Comparison of ENCODE assay signal across 10 mouse cellular contexts in genomic region chr4:81621391-81622137, GRCm38 (mm10).
DNase-seq lines count a peak whose midpoint lies in the region; ATAC-seq lines count a peak whose summit lies in the region.
"Had no signal": no experiment of that assay in that cellular context is flagged by ENCODE, and none has a peak within 500 bp of the region (broad histone marks: within the 10 kb centered on the region; RNA-seq: fewer than 3 reads in every experiment).

No protein-coding gene starts in this region.

- H3K27ac ChIP-seq in embryonic facial prominence, embryonic 14.5 days (replicated peaks; ENCODE audit: low read depth, low read length): peak overlapping the region; percentile 13; the same call in 1 of the 2 replicates
- no peak overlapping the region for H3K27ac ChIP-seq in embryonic facial prominence, embryonic 10.5 days (replicated peaks)
- H3K27ac ChIP-seq: embryonic facial prominence, embryonic 12.5 days; hindbrain, embryonic 15.5 days had no signal

- peak; percentile 59 for DNase-seq in embryonic facial prominence, embryonic 14.5 days (ENCODE audit: low spot score)
- no peak for DNase-seq in embryonic facial prominence, embryonic 10.5 days (ENCODE audit: low spot score)
- DNase-seq in urinary bladder, postnatal 25 days (ENCODE audit: low spot score): peak; percentile 3
- no peak for DNase-seq in urinary bladder, postnatal 10 days (ENCODE audit: low spot score)
- DNase-seq in kidney, adult 9 months: peak; percentile 81
- peak; percentile 74 for DNase-seq in skeletal muscle tissue, adult 2 months (ENCODE audit: low read depth, low spot score)
- no peak for DNase-seq in spleen, postnatal 14 days (ENCODE audit: low spot score in 2 of 2)
- no peak for DNase-seq in spleen, postnatal 10 days (ENCODE audit: low spot score in 2 of 2)

- no peak overlapping the region for H3K4me3 ChIP-seq in embryonic facial prominence, embryonic 14.5 days (ENCODE audit: low read depth, low read length)
- no peak overlapping the region for H3K4me3 ChIP-seq in embryonic facial prominence, embryonic 10.5 days
- H3K4me3 ChIP-seq: embryonic facial prominence, embryonic 12.5 days; hindbrain, embryonic 15.5 days had no signal

- no peaks in the 10 kb centered on the region for H3K36me3 ChIP-seq in embryonic facial prominence, embryonic 14.5 days (ENCODE audit: control insufficient read depth, insufficient read depth, low read length)
- no peaks in the 10 kb centered on the region for H3K36me3 ChIP-seq in embryonic facial prominence, embryonic 10.5 days (replicated peaks)
- H3K36me3 ChIP-seq: embryonic facial prominence, embryonic 12.5 days; hindbrain, embryonic 15.5 days had no signal

- WGBS in embryonic facial prominence, embryonic 14.5 days: 63% methylated on average over 8 of the region's 8 CpGs
- WGBS in embryonic facial prominence, embryonic 10.5 days: 93% methylated on average over 8 of the region's 8 CpGs

- no peak overlapping the region for H3K4me2 ChIP-seq in embryonic facial prominence, embryonic 14.5 days (ENCODE audit: low read depth, low read length)
- H3K4me2 ChIP-seq: embryonic facial prominence, embryonic 12.5 days; hindbrain, embryonic 15.5 days had no signal

- no peak overlapping the region for H3K9ac ChIP-seq in embryonic facial prominence, embryonic 14.5 days (ENCODE audit: low read depth, low read length)
- H3K9ac ChIP-seq: embryonic facial prominence, embryonic 12.5 days; hindbrain, embryonic 15.5 days had no signal

- no peak for ATAC-seq in embryonic facial prominence, embryonic 14.5 days (ENCODE audit: low read depth)

- H3K9me3 ChIP-seq in embryonic facial prominence, embryonic 14.5 days (ENCODE audit: control insufficient read depth, low read length): no peaks in the 10 kb centered on the region
- no peaks in the 10 kb centered on the region for H3K9me3 ChIP-seq in embryonic facial prominence, embryonic 10.5 days
- H3K9me3 ChIP-seq: embryonic facial prominence, embryonic 12.5 days; hindbrain, embryonic 15.5 days had no signal

- no peaks in the 10 kb centered on the region for H3K27me3 ChIP-seq in embryonic facial prominence, embryonic 14.5 days (replicated peaks; ENCODE audit: control insufficient read depth, insufficient read depth, low read length)
- no peaks in the 10 kb centered on the region for H3K27me3 ChIP-seq in embryonic facial prominence, embryonic 10.5 days (replicated peaks; ENCODE audit: low read depth, poor library complexity, severe bottlenecking)
- H3K27me3 ChIP-seq: embryonic facial prominence, embryonic 12.5 days; hindbrain, embryonic 15.5 days had no signal

- peaks cover 8% of the 10 kb centered on the region; the same call in 1 of the 2 replicates for H3K4me1 ChIP-seq in embryonic facial prominence, embryonic 14.5 days (ENCODE audit: control insufficient read depth, insufficient read depth, low read length)
- peaks cover 3% of the 10 kb centered on the region; the same call in 1 of the 2 replicates for H3K4me1 ChIP-seq in embryonic facial prominence, embryonic 10.5 days
- H3K4me1 ChIP-seq: hindbrain, embryonic 15.5 days had no signal

Comparison
In these comparisons a context has a peak if more than half of its experiments do, and no peak if none do; other contexts are left out.
1. DNase-seq: peak in embryonic facial prominence, embryonic 14.5 days (single experiment), urinary bladder, postnatal 25 days (single experiment), kidney, adult 9 months (single experiment) and skeletal muscle tissue, adult 2 months (single experiment); none in embryonic facial prominence, embryonic 10.5 days (single experiment), urinary bladder, postnatal 10 days (single experiment), spleen, postnatal 14 days (0 of 2) and spleen, postnatal 10 days (0 of 2).